Mouse (Mus musculus) layer of hippocampus, adult 11-12 months (tissue): ENCODE measurements around the gene Ppargc1a.

Experiments
- DNase-seq: peaks from one replicate; pipeline ENCODE4 v3.0.0; 2022; ENCODE audit warnings: low spot score

Gene Ppargc1a

GRCm38 (mm10) chr5:51567659-51568058 lies at the start of gene Ppargc1a:
TSS of gene Ppargc1a (minus strand) at chr5:51567726.
- no peak for DNase-seq

- no peak for DNase-seq
Measured at GRCm38 (mm10) chr5:51616877-51617276, 49.4 kb upstream of the Ppargc1a start.

GRCm38 (mm10) chr5:51612049-51612448 lies 44.5 kb upstream of the Ppargc1a start:
- DNase-seq, result no peak

- no peak for DNase-seq
Measured at GRCm38 (mm10) chr5:51607686-51608480, 40.4 kb upstream of the Ppargc1a start.

- no peak for DNase-seq
Measured at GRCm38 (mm10) chr5:51599549-51599948, 32.0 kb upstream of the Ppargc1a start.

GRCm38 (mm10) chr5:51595644-51596043 lies 28.1 kb upstream of the Ppargc1a start:
- DNase-seq, result no peak

GRCm38 (mm10) chr5:51592206-51592605 lies 24.7 kb upstream of the Ppargc1a start:
- no peak for DNase-seq

- no peak for DNase-seq
Measured at GRCm38 (mm10) chr5:51591537-51592154, 24.1 kb upstream of the Ppargc1a start.

GRCm38 (mm10) chr5:51586187-51586586 lies 18.7 kb upstream of the Ppargc1a start:
- no peak for DNase-seq

- DNase-seq, result no peak
Measured at GRCm38 (mm10) chr5:51584987-51585386, 17.5 kb upstream of the Ppargc1a start.

- DNase-seq, result no peak
Measured at GRCm38 (mm10) chr5:51584186-51584585, 16.7 kb upstream of the Ppargc1a start.

GRCm38 (mm10) chr5:51583632-51584031 lies 16.1 kb upstream of the Ppargc1a start:
- no peak for DNase-seq

GRCm38 (mm10) chr5:51583030-51583429 lies 15.5 kb upstream of the Ppargc1a start:
- no peak for DNase-seq

GRCm38 (mm10) chr5:51582618-51583017 lies 15.1 kb upstream of the Ppargc1a start:
- DNase-seq, result no peak

- no peak for DNase-seq
Measured at GRCm38 (mm10) chr5:51577594-51577993, 10.1 kb upstream of the Ppargc1a start.

- no peak for DNase-seq
Measured at GRCm38 (mm10) chr5:51573770-51574169, 6.2 kb upstream of the Ppargc1a start.

GRCm38 (mm10) chr5:51568198-51568690 lies 718 bp upstream of the Ppargc1a start:
- peak; percentile 20 for DNase-seq

GRCm38 (mm10) chr5:51565672-51566071 lies 1.9 kb downstream of the Ppargc1a start:
- no peak for DNase-seq

GRCm38 (mm10) chr5:51565038-51565437 lies 2.5 kb downstream of the Ppargc1a start:
- no peak for DNase-seq

GRCm38 (mm10) chr5:51563574-51563973 lies 4.0 kb downstream of the Ppargc1a start:
- no peak for DNase-seq

GRCm38 (mm10) chr5:51557607-51558278 lies 9.8 kb downstream of the Ppargc1a start:
- no peak for DNase-seq

- DNase-seq, result no peak
Measured at GRCm38 (mm10) chr5:51553671-51554070, 13.9 kb downstream of the Ppargc1a start.

GRCm38 (mm10) chr5:51553251-51553650 lies 14.3 kb downstream of the Ppargc1a start:
- DNase-seq, result no peak
